Mouse (Mus musculus): Measurements from ENCODE around the gene Ppp1r13l. TPM values are rescaled to one million over a fixed set of nuclear protein-coding genes. Genes with fewer than 3 reads are reported as not detected.

Gene Ppp1r13l
- polyA plus RNA-seq, 1 experiment: 8.2 TPM

- no peak for DNase-seq (ENCODE audit: low read depth)
- no peak for TF ChIP-seq CTCF (IDR thresholded peaks at IDR 0.05; ENCODE audit: borderline replicate concordance, extremely low read depth, insufficient read depth, insufficient read length)
Observed at GRCm38 (mm10) chr7:19373367-19373766, 13.8 kb downstream of the Ppp1r13l start.

GRCm38 (mm10) chr7:19375368-19375767 lies 15.8 kb downstream of the Ppp1r13l start:
- TF ChIP-seq POLR2A (IDR thresholded peaks at IDR 0.05; ENCODE audit: borderline replicate concordance, extremely low read depth, insufficient read depth, insufficient read length, poor library complexity, severe bottlenecking) (no peak), CTCF (IDR thresholded peaks at IDR 0.05; ENCODE audit: borderline replicate concordance, extremely low read depth, insufficient read depth, insufficient read length) (no peak)
- no peak for DNase-seq (ENCODE audit: low read depth)

GRCm38 (mm10) chr7:19376019-19376418 lies 16.5 kb downstream of the Ppp1r13l start:
- TF ChIP-seq CTCF (IDR thresholded peaks at IDR 0.05; ENCODE audit: borderline replicate concordance, extremely low read depth, insufficient read depth, insufficient read length): no peak
- TF ChIP-seq POLR2A (IDR thresholded peaks at IDR 0.05; ENCODE audit: borderline replicate concordance, extremely low read depth, insufficient read depth, insufficient read length, poor library complexity, severe bottlenecking): no peak
- no peak for DNase-seq (ENCODE audit: low read depth)

- no peak for DNase-seq (ENCODE audit: low read depth)
- no peak for TF ChIP-seq CTCF (IDR thresholded peaks at IDR 0.05; ENCODE audit: borderline replicate concordance, extremely low read depth, insufficient read depth, insufficient read length)
- no peak for TF ChIP-seq POLR2A (IDR thresholded peaks at IDR 0.05; ENCODE audit: borderline replicate concordance, extremely low read depth, insufficient read depth, insufficient read length, poor library complexity, severe bottlenecking)
Observed at GRCm38 (mm10) chr7:19378049-19378448, 18.5 kb downstream of the Ppp1r13l start.

- DNase-seq (ENCODE audit: low read depth): peak; percentile 100
- TF ChIP-seq CTCF (IDR thresholded peaks at IDR 0.05; ENCODE audit: borderline replicate concordance, extremely low read depth, insufficient read depth, insufficient read length) (no peak), POLR2A (IDR thresholded peaks at IDR 0.05; ENCODE audit: borderline replicate concordance, extremely low read depth, insufficient read depth, insufficient read length, poor library complexity, severe bottlenecking) (peak; percentile 47; the same call in 1 of the 2 replicates)
Observed at GRCm38 (mm10) chr7:19381377-19382165, 22.0 kb downstream of the Ppp1r13l start, which contains the start of gene Ercc2. Gene Ercc2 (plus strand): TSS chr7:19382010.

GRCm38 (mm10) chr7:19382166-19382541 lies 22.6 kb downstream of the Ppp1r13l start:
- DNase-seq (ENCODE audit: low read depth): peak; percentile 29

GRCm38 (mm10) chr7:19383708-19384107 lies 24.2 kb downstream of the Ppp1r13l start:
- TF ChIP-seq CTCF (IDR thresholded peaks at IDR 0.05; ENCODE audit: borderline replicate concordance, extremely low read depth, insufficient read depth, insufficient read length) (no peak), POLR2A (IDR thresholded peaks at IDR 0.05; ENCODE audit: borderline replicate concordance, extremely low read depth, insufficient read depth, insufficient read length, poor library complexity, severe bottlenecking) (no peak)
- no peak for DNase-seq (ENCODE audit: low read depth)

More at GRCm38 (mm10) chr7:19382166-19382541, 22.6 kb downstream of the Ppp1r13l start:
- TF ChIP-seq POLR2A (IDR thresholded peaks at IDR 0.05; ENCODE audit: borderline replicate concordance, extremely low read depth, insufficient read depth, insufficient read length, poor library complexity, severe bottlenecking) (no peak), CTCF (IDR thresholded peaks at IDR 0.05; ENCODE audit: borderline replicate concordance, extremely low read depth, insufficient read depth, insufficient read length) (no peak)

GRCm38 (mm10) chr7:19388699-19389413 lies 29.3 kb downstream of the Ppp1r13l start:
- TF ChIP-seq POLR2A (IDR thresholded peaks at IDR 0.05; ENCODE audit: borderline replicate concordance, extremely low read depth, insufficient read depth, insufficient read length, poor library complexity, severe bottlenecking) (no peak), CTCF (IDR thresholded peaks at IDR 0.05; ENCODE audit: borderline replicate concordance, extremely low read depth, insufficient read depth, insufficient read length) (no peak)
- peak; percentile 61 for DNase-seq (ENCODE audit: low read depth)

GRCm38 (mm10) chr7:19394484-19394883 lies 34.9 kb downstream of the Ppp1r13l start:
- no peak for DNase-seq (ENCODE audit: low read depth)
- TF ChIP-seq CTCF (IDR thresholded peaks at IDR 0.05; ENCODE audit: borderline replicate concordance, extremely low read depth, insufficient read depth, insufficient read length): no peak
- no peak for TF ChIP-seq POLR2A (IDR thresholded peaks at IDR 0.05; ENCODE audit: borderline replicate concordance, extremely low read depth, insufficient read depth, insufficient read length, poor library complexity, severe bottlenecking)

- DNase-seq (ENCODE audit: low read depth): peak; percentile 47
- TF ChIP-seq POLR2A (IDR thresholded peaks at IDR 0.05; ENCODE audit: borderline replicate concordance, extremely low read depth, insufficient read depth, insufficient read length, poor library complexity, severe bottlenecking) (no peak), CTCF (IDR thresholded peaks at IDR 0.05; ENCODE audit: borderline replicate concordance, extremely low read depth, insufficient read depth, insufficient read length) (no peak)
Observed at GRCm38 (mm10) chr7:19399496-19400280, 40.1 kb downstream of the Ppp1r13l start.

- DNase-seq (ENCODE audit: low read depth): no peak
- TF ChIP-seq POLR2A (IDR thresholded peaks at IDR 0.05; ENCODE audit: borderline replicate concordance, extremely low read depth, insufficient read depth, insufficient read length, poor library complexity, severe bottlenecking) (no peak), CTCF (IDR thresholded peaks at IDR 0.05; ENCODE audit: borderline replicate concordance, extremely low read depth, insufficient read depth, insufficient read length) (peak; percentile 44)
Observed at GRCm38 (mm10) chr7:19400946-19401345, 41.4 kb downstream of the Ppp1r13l start.

Measured in brain, embryonic 14.5 days (tissue).